Mouse (Mus musculus): ENCODE measurements at regions not wholly inside any gene's neighbourhood (a gene's known extent, or its start where the extent isn't known, plus 50 kb on each side); places are given as distances from the start of the nearest gene placed in this dataset.

DNA sequence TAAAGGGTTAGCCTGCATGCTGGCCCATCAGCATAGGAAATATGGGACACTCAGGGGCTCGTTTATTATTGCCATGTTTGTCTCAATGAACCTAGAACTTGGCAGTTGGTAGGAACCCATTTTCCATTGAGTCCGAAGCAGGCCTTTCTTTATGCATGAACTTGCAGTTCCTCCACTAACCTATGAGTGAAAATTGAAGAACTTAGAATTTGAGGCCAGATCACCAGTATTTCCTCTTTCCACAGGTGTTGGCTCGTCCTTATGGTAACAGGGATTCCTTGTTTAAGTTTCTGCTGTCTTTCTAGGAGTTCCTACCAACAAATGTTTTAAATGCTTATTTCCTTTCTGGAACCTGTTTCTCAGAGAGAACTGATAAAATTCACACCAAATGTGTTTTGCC is 73.6 kb upstream of the Tet2 start:
- no peak for TF ChIP-seq ZNF384 (IDR thresholded peaks at IDR 0.05; ENCODE audit: low read depth, low read length)
- no peak for TF ChIP-seq MAFK (IDR thresholded peaks at IDR 0.05; ENCODE audit: insufficient read depth, low read depth, low read length)
- no peak for TF ChIP-seq ZC3H11A (IDR thresholded peaks at IDR 0.05; ENCODE audit: borderline replicate concordance, low read depth, low read length)
- no peak for TF ChIP-seq HCFC1 (IDR thresholded peaks at IDR 0.05; ENCODE audit: borderline replicate concordance, insufficient read depth, low read length)
- no peak for TF ChIP-seq CHD2 (IDR thresholded peaks at IDR 0.05; ENCODE audit: low read depth, low read length)

Data from ES-E14 (cell line).